Mouse (Mus musculus) intestine, postnatal 0 days (tissue): ENCODE measurements around the gene Wdr78. TPM values are rescaled to one million over a fixed set of nuclear protein-coding genes. Genes with fewer than 3 reads are reported as not detected.

Experiments
- ATAC-seq: fragments of 200-750 bp; cut with Nextera tagmentation; 2 replicates; pipeline ENCODE4 v1.8.0; 2017; ENCODE audit warnings: mild to moderate bottlenecking, moderate TSS enrichment, moderate library complexity
- H3K27ac ChIP-seq: fragments of 300-500 bp; sonication (generic); 2 replicates; pipeline ENCODE4 v1.5.1; 2014; ENCODE audit warnings: mild to moderate bottlenecking, low read depth, low read length, moderate library complexity
- H3K27me3 ChIP-seq: fragments of 300-500 bp; sonication (generic); replicated peaks from 2 replicates; pipeline ENCODE4 v1.6.1; 2014; ENCODE audit warnings: low read length, mixed read lengths; ENCODE audit not compliant: control insufficient read depth, insufficient read depth
- H3K36me3 ChIP-seq: fragments of 300-500 bp; sonication (generic); 2 replicates; pipeline ENCODE4 v1.6.1; 2014; ENCODE audit warnings: mild to moderate bottlenecking, moderate library complexity; ENCODE audit not compliant: control insufficient read depth, insufficient read depth
- H3K4me1 ChIP-seq: fragments of 300-500 bp; sonication (generic); replicated peaks from 2 replicates; pipeline ENCODE4 v1.6.1; 2014; ENCODE audit warnings: antibody characterized with exemption, low read length, mixed read lengths; ENCODE audit not compliant: control insufficient read depth, insufficient read depth
- H3K4me2 ChIP-seq: fragments of 300-500 bp; sonication (generic); replicated peaks from 2 replicates; pipeline ENCODE4 v1.6.1; 2014; ENCODE audit warnings: low read depth, mild to moderate bottlenecking, moderate library complexity
- H3K4me3 ChIP-seq: fragments of 300-500 bp; sonication (generic); 2 replicates; pipeline ENCODE4 v1.5.1; 2014; ENCODE audit warnings: low read depth, low read length
- H3K9ac ChIP-seq: fragments of 300-500 bp; sonication (generic); 2 replicates; pipeline ENCODE4 v1.6.1; 2014; ENCODE audit warnings: mild to moderate bottlenecking, low read depth, low read length
- H3K9me3 ChIP-seq: fragments of 300-500 bp; sonication (generic); 2 replicates; pipeline ENCODE4 v1.6.1; 2016; ENCODE audit warnings: mixed run types; ENCODE audit not compliant: control insufficient read depth
- CTCF ChIP-seq: sonication (generic); IDR thresholded peaks from 2 replicates; pipeline ENCODE4 v1.5.1; 2016; ENCODE audit warnings: low read depth, mild to moderate bottlenecking, control low read depth, antibody characterized with exemption, moderate library complexity
- WGBS: fragments of 180-500 bp; shearing (Covaris S2); extraction: QIAGEN DNeasy Blood & Tissue Kit; methylation state at CpG from one replicate; pipeline ENCODE4 v1.1.7; 2014; 5-methylcytosine and 5-hydroxymethylcytosine counted together
- polyA plus RNA-seq: library from polyadenylated mRNA; unstranded; fragments of >200 nt; fragmentation: Nextera tagmentation; extraction: Ambion mirVana; gene quantifications from 2 replicates; pipeline ENCODE4 v1.2.1, GENCODE M21; 2015

Wdr78 gene
- polyA plus RNA-seq, 1 experiment from 2014 or later, result 0.37 TPM

DNA sequence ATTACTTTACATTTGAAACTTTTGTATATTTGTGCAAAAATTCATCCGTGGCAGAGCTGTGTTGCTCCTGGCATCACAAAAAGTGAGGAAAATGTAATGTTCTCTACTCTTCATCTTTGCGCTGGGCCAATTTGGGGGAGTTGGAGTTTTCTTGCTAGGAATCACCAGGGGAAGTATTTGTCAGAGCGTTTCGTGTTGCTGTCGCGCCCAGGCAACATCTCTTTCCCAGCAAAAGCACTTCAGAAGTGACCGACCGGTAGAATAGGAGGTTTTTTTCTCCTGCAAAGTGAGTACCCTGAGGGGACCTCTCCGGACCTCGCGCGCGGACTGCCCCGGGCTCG, 4.5 kb upstream of the Wdr78 start:
- Histone ChIP-seq H3K4me3 (peak overlapping the region; percentile 88), H3K4me1 (peaks cover 10% of the 10 kb centered on the region; the same call in 1 of the 2 replicates), H3K9ac (peak overlapping the region; percentile 99), H3K4me2 (peak overlapping the region; percentile 67), H3K36me3 (peaks cover 5% of the 10 kb centered on the region), H3K27ac (peak overlapping the region; percentile 99), H3K27me3 (no peaks in the 10 kb centered on the region), H3K9me3 (no peaks in the 10 kb centered on the region)
- WGBS, result 1% methylated on average over 15 of the region's 15 CpGs
- no peak for ATAC-seq
- TF ChIP-seq CTCF, result no peak

DNA sequence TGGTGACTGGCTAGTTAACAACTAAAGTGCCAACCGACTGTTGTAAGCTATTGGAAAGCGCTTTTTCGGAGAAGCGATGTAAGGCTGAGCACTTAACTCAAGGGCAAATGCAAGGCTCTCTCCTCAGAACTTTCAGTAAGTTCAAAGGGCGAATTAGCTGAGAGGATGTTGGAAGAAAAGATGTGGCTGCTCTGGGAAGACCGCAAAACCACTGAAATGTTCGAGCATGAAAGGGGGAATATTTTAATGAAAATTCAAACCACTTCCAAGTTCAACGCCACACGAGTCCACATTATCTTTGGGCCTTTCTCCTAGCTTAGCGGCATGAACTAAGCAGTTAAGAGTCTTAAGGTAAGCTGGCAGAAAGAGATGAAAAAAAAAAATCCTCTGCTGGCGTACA, 953 bp downstream of the Wdr78 start:
- ATAC-seq, result no peak
- H3K4me1 ChIP-seq, result 0 out of 2 replicates have a peak, but pooled peaks cover 6% of the 10 kb centered on the region
- H3K4me2 ChIP-seq, result peak overlapping the region; percentile 86
- H3K9me3 ChIP-seq, result no peaks in the 10 kb centered on the region
- peak overlapping the region; percentile 91; the same call in 1 of the 2 replicates for H3K27ac ChIP-seq
- 5% methylated on average over 11 of the region's 11 CpGs for WGBS
- TF ChIP-seq CTCF, result no peak
- peak overlapping the region; percentile 75 for H3K4me3 ChIP-seq
- H3K36me3 ChIP-seq, result peaks cover 6% of the 10 kb centered on the region
- peak overlapping the region; percentile 77 for H3K9ac ChIP-seq
- no peaks in the 10 kb centered on the region for H3K27me3 ChIP-seq

DNA sequence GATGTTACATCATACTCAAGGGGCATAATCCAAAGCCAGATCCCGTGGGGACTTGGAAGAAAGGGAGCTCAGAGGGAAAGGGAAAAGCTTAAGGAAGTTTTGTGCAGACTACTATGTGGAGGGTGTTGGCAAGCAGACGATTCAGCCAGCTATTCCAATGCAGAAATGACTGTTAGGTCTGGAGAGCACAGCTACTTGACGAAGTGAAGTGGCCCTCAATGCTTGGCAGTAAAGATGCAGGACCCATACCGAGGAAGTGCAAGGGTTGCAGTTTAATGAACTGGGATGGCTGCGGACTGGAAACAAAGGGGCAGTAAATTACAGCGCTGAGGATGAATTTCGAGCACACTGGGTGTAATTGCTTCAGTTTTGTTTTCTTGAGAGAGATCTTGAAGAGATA, 1.7 kb downstream of the Wdr78 start:
- TF ChIP-seq CTCF, result no peak
- H3K27me3 ChIP-seq, result no peaks in the 10 kb centered on the region
- no peak overlapping the region for H3K4me3 ChIP-seq
- no peak overlapping the region for H3K27ac ChIP-seq
- no peaks in the 10 kb centered on the region for H3K9me3 ChIP-seq
- H3K36me3 ChIP-seq, result peaks cover 10% of the 10 kb centered on the region
- ATAC-seq, result no peak
- H3K4me1 ChIP-seq, result 0 out of 2 replicates have a peak, but pooled peaks cover 6% of the 10 kb centered on the region
- no peak overlapping the region for H3K4me2 ChIP-seq
- WGBS, result 52% methylated on average over 7 of the region's 7 CpGs
- no peak overlapping the region for H3K9ac ChIP-seq

DNA sequence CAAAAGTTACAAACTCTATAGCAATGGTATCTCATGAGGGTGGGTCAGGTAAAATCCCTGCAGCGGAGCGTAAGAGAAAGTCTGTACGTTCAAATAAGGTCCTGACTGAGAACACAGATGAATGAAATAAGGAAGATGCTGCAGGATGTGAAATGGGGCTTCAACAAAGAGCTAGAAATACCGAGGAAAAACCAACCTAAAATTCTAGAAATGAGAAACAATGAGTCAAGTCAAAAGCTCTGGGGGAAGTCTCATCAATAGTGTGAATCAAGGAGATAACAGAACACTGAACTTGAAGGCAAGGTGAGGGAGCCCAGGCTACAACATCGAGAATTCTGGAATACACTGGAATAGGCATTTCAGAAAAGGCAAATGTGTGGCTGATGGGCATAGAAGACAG, 15.8 kb downstream of the Wdr78 start:
- no peak overlapping the region for H3K4me3 ChIP-seq
- no peak overlapping the region for H3K4me2 ChIP-seq
- no peaks in the 10 kb centered on the region for H3K4me1 ChIP-seq
- H3K9me3 ChIP-seq, result no peaks in the 10 kb centered on the region
- no peaks in the 10 kb centered on the region for H3K36me3 ChIP-seq
- 87% methylated on average over 5 of the region's 5 CpGs for WGBS
- ATAC-seq, result no peak
- TF ChIP-seq CTCF, result no peak
- H3K27me3 ChIP-seq, result no peaks in the 10 kb centered on the region
- no peak overlapping the region for H3K27ac ChIP-seq
- H3K9ac ChIP-seq, result no peak overlapping the region

DNA sequence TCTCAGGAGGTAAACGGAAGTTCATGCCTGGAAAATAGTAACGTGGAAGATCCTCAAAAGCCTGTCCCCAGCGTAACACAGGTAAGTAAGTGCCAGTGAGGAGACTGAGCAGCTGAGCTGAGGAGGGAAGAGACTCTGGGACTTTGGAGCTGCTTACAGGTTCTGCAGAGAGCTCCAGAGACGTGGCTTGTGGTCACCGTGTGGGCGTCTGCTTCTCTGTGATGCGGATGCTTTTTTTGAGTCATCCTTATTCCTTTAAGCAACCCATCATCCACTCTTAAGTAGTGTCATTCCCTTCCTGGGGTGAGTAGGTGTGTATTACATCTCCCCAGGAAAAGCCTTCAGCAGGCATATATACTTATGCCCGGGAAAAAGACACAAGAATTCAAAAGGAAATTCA, 18.4 kb downstream of the Wdr78 start:
- Histone ChIP-seq H3K4me1 (no peaks in the 10 kb centered on the region), H3K27ac (no peak overlapping the region), H3K4me3 (no peak overlapping the region), H3K9ac (no peak overlapping the region), H3K9me3 (no peaks in the 10 kb centered on the region), H3K36me3 (no peaks in the 10 kb centered on the region), H3K27me3 (no peaks in the 10 kb centered on the region), H3K4me2 (no peak overlapping the region)
- TF ChIP-seq CTCF, result no peak
- no peak for ATAC-seq
- WGBS, result 88% methylated on average over 8 of the region's 8 CpGs

DNA sequence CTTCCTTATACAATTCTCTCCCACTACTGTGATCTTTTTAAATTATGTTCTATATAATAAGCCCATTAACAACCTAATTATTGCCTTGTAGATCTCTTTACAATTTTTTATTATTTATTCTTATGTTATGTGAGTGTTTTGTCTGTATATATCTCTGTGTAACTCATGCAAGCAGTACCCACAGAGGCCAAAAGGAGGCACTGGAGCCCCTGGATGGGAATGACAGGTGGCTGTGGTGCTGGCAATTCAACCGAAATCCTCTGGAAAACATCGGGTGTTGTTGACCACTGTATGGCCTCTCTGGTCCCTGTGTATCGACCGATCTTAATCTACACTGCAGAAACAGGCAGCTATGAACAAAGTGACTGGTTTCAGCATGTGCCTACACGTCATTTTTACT, 29.1 kb downstream of the Wdr78 start:
- no peak overlapping the region for H3K27ac ChIP-seq
- no peak overlapping the region for H3K9ac ChIP-seq
- WGBS, result 92% methylated on average over 5 of the region's 5 CpGs
- ATAC-seq, result no peak
- no peak overlapping the region for H3K4me3 ChIP-seq
- H3K9me3 ChIP-seq, result no peaks in the 10 kb centered on the region
- H3K4me1 ChIP-seq, result no peaks in the 10 kb centered on the region
- H3K36me3 ChIP-seq, result no peaks in the 10 kb centered on the region
- H3K4me2 ChIP-seq, result no peak overlapping the region
- TF ChIP-seq CTCF, result peak; percentile 25; the same call in 1 of the 2 replicates
- no peaks in the 10 kb centered on the region for H3K27me3 ChIP-seq

DNA sequence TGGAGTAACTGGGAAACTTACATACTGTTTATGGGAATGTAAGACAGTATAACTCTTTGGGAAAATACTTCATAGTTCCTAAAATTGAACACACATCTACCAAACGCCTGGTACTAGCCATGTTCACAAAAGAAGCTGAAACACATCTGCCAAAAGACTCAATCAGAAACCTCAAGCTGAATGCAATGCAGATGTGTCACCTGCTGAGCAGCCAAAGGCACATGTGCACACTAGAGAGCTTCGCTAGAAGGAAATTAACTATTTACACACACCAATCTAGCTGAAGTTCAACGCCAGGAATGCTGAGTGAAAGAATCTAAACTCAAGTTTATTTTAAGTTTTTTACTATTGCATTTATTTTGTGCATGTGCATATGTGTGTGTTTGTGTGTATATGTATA, 43.7 kb downstream of the Wdr78 start:
- Histone ChIP-seq H3K36me3 (no peaks in the 10 kb centered on the region), H3K9ac (no peak overlapping the region), H3K9me3 (no peaks in the 10 kb centered on the region), H3K4me3 (no peak overlapping the region), H3K27ac (no peak overlapping the region), H3K4me1 (no peaks in the 10 kb centered on the region), H3K4me2 (no peak overlapping the region), H3K27me3 (no peaks in the 10 kb centered on the region)
- no peak for TF ChIP-seq CTCF
- WGBS, result 85% methylated on average over 3 of the region's 3 CpGs
- ATAC-seq, result no peak
